Mouse (Mus musculus) hindbrain, embryonic 10.5 days (tissue): ENCODE data around the gene Tapbp. TPM values are rescaled to one million over a fixed set of nuclear protein-coding genes. Genes with fewer than 3 reads are reported as not detected.

Experiments
- DNase-seq: peaks from one replicate; pipeline ENCODE4 v3.0.0-alpha.2; 2017; ENCODE audit warnings: low spot score
- H3K27ac ChIP-seq: fragments of 300-500 bp; sonication (generic); 2 replicates; pipeline ENCODE4 v1.5.1; 2016; ENCODE audit warnings: mild to moderate bottlenecking, moderate library complexity
- H3K27me3 ChIP-seq: fragments of 300-500 bp; sonication (generic); 2 replicates; pipeline ENCODE4 v1.6.1; 2016; ENCODE audit warnings: mild to moderate bottlenecking; ENCODE audit not compliant: poor library complexity, insufficient read depth, severe bottlenecking
- H3K36me3 ChIP-seq: fragments of 300-500 bp; sonication (generic); 2 replicates; pipeline ENCODE4 v1.6.1; 2016; ENCODE audit warnings: mild to moderate bottlenecking, moderate library complexity
- H3K4me1 ChIP-seq: fragments of 300-500 bp; sonication (generic); replicated peaks from 2 replicates; pipeline ENCODE4 v1.6.1; 2016; ENCODE audit warnings: mild to moderate bottlenecking
- H3K4me3 ChIP-seq: fragments of 300-500 bp; sonication (generic); 2 replicates; pipeline ENCODE4 v1.5.1; 2016; ENCODE audit warnings: mild to moderate bottlenecking, moderate library complexity
- H3K9me3 ChIP-seq: fragments of 300-500 bp; sonication (generic); 2 replicates; pipeline ENCODE4 v1.6.1; 2016; ENCODE audit warnings: mild to moderate bottlenecking, moderate library complexity
- WGBS: fragments of 180-500 bp; shearing (Covaris S2); methylation state at CpG from one replicate; pipeline ENCODE4 v1.1.7; 2016; 5-methylcytosine and 5-hydroxymethylcytosine counted together
- polyA plus RNA-seq: library from polyadenylated mRNA; unstranded; fragments of >200 nt; fragmentation: Nextera tagmentation; extraction: Ambion mirVana; gene quantifications from 2 replicates; pipeline ENCODE4 v1.2.1, GENCODE M21; 2016

The Tapbp gene
- polyA plus RNA-seq, 1 experiment from 2014 or later, result 17.2 TPM

GRCm38 (mm10) chr17:33930280-33931158 is 14.8 kb downstream of the Tapbp start:
- Histone ChIP-seq H3K4me1 (peaks cover 43% of the 10 kb centered on the region), H3K4me3 (peak overlapping the region; percentile 87), H3K9me3 (no peaks in the 10 kb centered on the region), H3K27ac (peak overlapping the region; percentile 95), H3K36me3 (peaks cover 60% of the 10 kb centered on the region), H3K27me3 (peaks cover 5% of the 10 kb centered on the region; the same call in 1 of the 2 replicates)
- DNase-seq, result peak; percentile 50
- under 1% methylated on average over 45 of the region's 45 CpGs for WGBS

DNA sequence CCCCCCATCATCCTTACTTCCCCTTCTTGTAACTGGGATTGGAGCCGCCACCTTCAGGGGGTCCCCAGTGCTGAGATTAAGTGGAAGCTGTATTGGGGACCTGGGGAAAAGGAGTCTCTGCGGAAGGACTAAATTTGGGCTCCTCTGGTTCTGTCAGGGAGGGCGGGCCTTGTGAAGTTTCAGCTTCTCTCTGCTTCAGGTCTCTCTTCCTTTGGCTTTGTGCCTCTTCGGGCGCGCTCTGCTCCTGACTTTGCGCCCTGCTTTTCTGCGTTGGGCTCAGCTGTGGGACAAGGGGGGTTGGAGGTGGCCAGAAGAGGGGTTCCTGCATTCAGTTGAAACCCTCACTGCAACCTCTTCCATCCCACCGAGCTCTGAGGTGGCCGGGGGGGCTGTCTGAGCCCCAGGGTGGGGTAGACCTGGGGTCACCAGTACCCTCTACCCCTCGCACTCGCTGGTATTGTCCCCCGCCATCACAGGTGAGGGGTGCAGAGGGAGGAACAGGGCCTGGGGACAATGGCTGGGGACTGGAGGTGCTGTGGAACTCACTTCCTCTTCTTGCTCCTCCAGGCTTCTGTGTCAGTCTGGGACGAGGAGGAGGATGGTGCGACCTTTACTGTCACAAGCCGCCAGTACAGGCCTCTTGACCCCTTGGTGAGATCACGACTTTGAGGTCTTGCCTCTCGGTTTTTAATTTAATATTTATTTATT is 15.6 kb downstream of the Tapbp start:
- peaks cover 43% of the 10 kb centered on the region for H3K4me1 ChIP-seq
- peaks cover 60% of the 10 kb centered on the region for H3K36me3 ChIP-seq
- peak overlapping the region; percentile 95 for H3K27ac ChIP-seq
- DNase-seq, result no peak
- 36% methylated on average over 18 of the region's 18 CpGs for WGBS
- no peaks in the 10 kb centered on the region for H3K9me3 ChIP-seq
- H3K27me3 ChIP-seq, result peaks cover 5% of the 10 kb centered on the region; the same call in 1 of the 2 replicates
- peak overlapping the region; percentile 87 for H3K4me3 ChIP-seq

- Histone ChIP-seq H3K27ac (no peak overlapping the region), H3K4me1 (peaks cover 43% of the 10 kb centered on the region), H3K36me3 (peaks cover 60% of the 10 kb centered on the region), H3K4me3 (peak overlapping the region; percentile 87; the same call in 1 of the 2 replicates), H3K27me3 (peaks cover 5% of the 10 kb centered on the region; the same call in 1 of the 2 replicates), H3K9me3 (no peaks in the 10 kb centered on the region)
- WGBS, result 89% methylated on average over 11 of the region's 11 CpGs
- DNase-seq, result no peak
Observed at GRCm38 (mm10) chr17:33931947-33932346, 16.2 kb downstream of the Tapbp start.

DNA sequence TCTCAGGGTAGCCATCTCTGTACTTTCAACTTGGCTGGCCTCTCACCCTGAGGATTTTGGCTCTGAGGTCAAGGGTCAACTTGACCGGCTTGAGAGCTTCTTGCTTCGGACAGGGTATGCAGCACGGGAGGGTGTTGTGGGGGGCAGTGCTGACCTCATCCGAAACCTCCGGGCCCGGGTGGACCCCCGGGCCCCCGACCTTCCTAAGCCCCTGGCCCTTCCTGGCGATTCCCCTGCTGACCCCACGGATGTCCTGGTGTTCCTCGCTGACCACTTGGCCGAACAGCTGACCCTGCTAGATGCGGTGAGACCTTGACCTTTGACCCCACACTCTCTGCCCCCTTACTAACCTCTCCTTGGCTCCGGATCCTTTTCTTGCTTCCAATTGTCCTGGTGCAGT is 16.7 kb downstream of the Tapbp start:
- Histone ChIP-seq H3K9me3 (no peaks in the 10 kb centered on the region), H3K27ac (no peak overlapping the region), H3K36me3 (peaks cover 61% of the 10 kb centered on the region), H3K27me3 (peaks cover 5% of the 10 kb centered on the region; the same call in 1 of the 2 replicates), H3K4me1 (peaks cover 43% of the 10 kb centered on the region), H3K4me3 (peak overlapping the region; percentile 18; the same call in 1 of the 2 replicates)
- no peak for DNase-seq
- 82% methylated on average over 14 of the region's 14 CpGs for WGBS

DNA sequence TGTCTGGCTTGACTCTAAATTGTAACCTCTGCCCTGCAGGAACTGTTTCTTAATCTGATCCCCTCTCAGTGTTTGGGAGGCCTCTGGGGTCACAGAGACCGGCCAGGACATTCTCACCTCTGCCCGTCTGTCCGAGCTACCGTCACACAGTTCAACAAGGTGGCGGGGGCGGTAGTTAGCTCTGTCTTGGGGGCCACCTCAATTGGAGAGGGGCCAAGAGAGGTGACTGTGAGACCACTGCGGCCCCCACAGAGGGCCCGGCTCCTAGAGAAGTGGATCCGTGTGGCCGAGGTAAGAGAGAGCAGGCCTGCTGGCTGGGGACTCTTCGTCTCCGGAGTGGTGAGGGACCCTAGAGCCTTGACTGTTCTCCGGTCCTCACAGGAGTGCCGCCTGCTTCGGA is 17.3 kb downstream of the Tapbp start:
- Histone ChIP-seq H3K27me3 (peaks cover 5% of the 10 kb centered on the region; the same call in 1 of the 2 replicates), H3K36me3 (peaks cover 60% of the 10 kb centered on the region), H3K9me3 (no peaks in the 10 kb centered on the region), H3K4me1 (peaks cover 38% of the 10 kb centered on the region), H3K4me3 (peak overlapping the region; percentile 18), H3K27ac (no peak overlapping the region)
- WGBS, result 90% methylated on average over 15 of the region's 15 CpGs
- DNase-seq, result no peak

GRCm38 (mm10) chr17:33935422-33936055 is 19.8 kb downstream of the Tapbp start:
- Histone ChIP-seq H3K27me3 (peaks cover 5% of the 10 kb centered on the region; the same call in 1 of the 2 replicates), H3K27ac (no peak overlapping the region), H3K4me1 (peaks cover 30% of the 10 kb centered on the region), H3K4me3 (no peak overlapping the region), H3K9me3 (no peaks in the 10 kb centered on the region), H3K36me3 (peaks cover 73% of the 10 kb centered on the region)
- 87% methylated on average over 21 of the region's 21 CpGs for WGBS
- no peak for DNase-seq

DNA sequence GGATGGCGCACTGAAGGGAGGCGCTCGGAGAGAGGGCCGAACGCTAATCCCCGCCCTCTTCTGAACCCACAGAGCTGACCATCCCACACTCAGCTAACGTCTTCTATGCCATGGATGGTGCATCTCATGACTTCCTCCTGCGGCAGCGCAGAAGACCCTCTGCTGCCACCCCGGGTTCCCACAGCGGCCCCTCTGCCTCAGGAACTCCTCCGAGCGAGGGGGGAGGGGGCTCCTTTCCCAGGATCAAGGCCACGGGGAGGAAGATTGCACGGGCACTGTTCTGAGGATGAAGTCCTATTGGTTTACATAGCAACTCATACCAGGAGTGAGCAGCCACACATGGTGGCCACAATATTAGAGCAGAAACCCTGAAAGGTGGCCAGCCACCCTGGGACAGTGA is 21.3 kb downstream of the Tapbp start:
- Histone ChIP-seq H3K27me3 (no peaks in the 10 kb centered on the region), H3K36me3 (peaks cover 77% of the 10 kb centered on the region), H3K9me3 (no peaks in the 10 kb centered on the region), H3K4me1 (peaks cover 29% of the 10 kb centered on the region), H3K27ac (no peak overlapping the region), H3K4me3 (no peak overlapping the region)
- DNase-seq, result no peak
- 87% methylated on average over 15 of the region's 15 CpGs for WGBS

DNA sequence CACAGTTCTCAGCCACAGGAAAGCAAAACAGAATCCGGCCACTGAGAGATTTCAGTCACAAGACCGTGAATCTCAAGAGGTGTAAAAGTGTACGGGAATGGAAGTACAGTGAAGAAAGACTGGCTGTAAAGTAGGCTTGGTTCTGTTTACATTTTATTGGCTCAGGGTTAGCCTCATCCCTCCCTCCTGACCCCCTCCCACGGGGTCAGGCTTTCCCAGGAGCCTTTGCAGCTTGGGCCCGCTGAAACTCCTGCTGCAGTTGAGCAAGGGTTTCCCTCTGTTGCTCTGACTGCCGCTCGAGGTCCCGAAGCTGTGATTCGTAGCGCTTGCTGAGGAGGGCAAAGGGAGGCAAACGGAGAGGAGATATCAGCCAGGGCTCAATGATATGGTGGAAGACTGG is 23.1 kb downstream of the Tapbp start:
- whole genome bisulfite sequencing, result 86% methylated on average over 11 of the region's 11 CpGs
- Histone ChIP-seq H3K27ac (no peak overlapping the region), H3K4me1 (peaks cover 26% of the 10 kb centered on the region), H3K27me3 (no peaks in the 10 kb centered on the region), H3K9me3 (no peaks in the 10 kb centered on the region), H3K36me3 (peaks cover 77% of the 10 kb centered on the region), H3K4me3 (peak overlapping the region; percentile 72)
- DNase-seq, result no peak

- Histone ChIP-seq H3K27me3 (no peaks in the 10 kb centered on the region), H3K9me3 (no peaks in the 10 kb centered on the region), H3K36me3 (peaks cover 77% of the 10 kb centered on the region), H3K27ac (peak within 1 kb of the TSS; percentile 89), H3K4me3 (peak within 1 kb of the TSS; percentile 72), H3K4me1 (peaks cover 26% of the 10 kb centered on the region)
- DNase-seq, result peak; percentile 87
- WGBS, result under 1% methylated on average over 36 of the region's 36 CpGs
Observed at GRCm38 (mm10) chr17:33940206-33940805, 24.6 kb downstream of the Tapbp start, which contains the start of the genes Pfdn6 and Wdr46. Gene Pfdn6, minus strand, starts transcription at chr17:33940343. Gene Wdr46, plus strand, starts transcription at chr17:33940660.

DNA sequence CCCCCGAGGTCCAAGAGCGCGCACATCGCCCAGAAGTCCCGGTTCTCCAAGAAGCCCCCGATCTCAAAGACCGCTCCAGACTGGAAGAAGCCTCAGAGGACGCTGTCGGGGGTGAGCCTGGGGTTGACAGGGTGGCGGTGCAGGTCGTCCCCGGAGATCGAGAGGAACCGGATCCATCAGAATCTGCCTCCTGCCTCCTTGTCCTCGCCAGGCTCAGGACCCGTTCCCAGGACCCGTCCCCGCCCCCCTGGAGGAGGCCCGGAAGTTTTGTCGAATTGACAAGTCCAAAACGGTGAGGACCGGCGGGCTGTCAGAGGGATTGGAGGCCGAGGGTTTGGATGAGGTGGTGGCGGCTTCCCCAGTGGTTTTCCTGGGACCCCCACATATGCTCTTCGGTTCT is 25.3 kb downstream of the Tapbp start:
- H3K36me3 ChIP-seq, result peaks cover 77% of the 10 kb centered on the region

GRCm38 (mm10) chr17:33941381-33941780 is 25.7 kb downstream of the Tapbp start:
- H3K4me1 ChIP-seq, result peaks cover 26% of the 10 kb centered on the region
- H3K4me3 ChIP-seq, result peak overlapping the region; percentile 72
- no peaks in the 10 kb centered on the region for H3K27me3 ChIP-seq
- WGBS, result 63% methylated on average over 19 of the region's 19 CpGs
- no peak overlapping the region for H3K27ac ChIP-seq
- H3K36me3 ChIP-seq, result peaks cover 77% of the 10 kb centered on the region
- no peak for DNase-seq
- H3K9me3 ChIP-seq, result no peaks in the 10 kb centered on the region

More for the DNA sequence above, 25.3 kb downstream of the Tapbp start:
- Histone ChIP-seq H3K4me1 (peaks cover 26% of the 10 kb centered on the region), H3K9me3 (no peaks in the 10 kb centered on the region), H3K27ac (peak overlapping the region; percentile 89), H3K27me3 (no peaks in the 10 kb centered on the region), H3K4me3 (peak overlapping the region; percentile 72)
- no peak for DNase-seq
- 3% methylated on average over 26 of the region's 26 CpGs for WGBS

DNA sequence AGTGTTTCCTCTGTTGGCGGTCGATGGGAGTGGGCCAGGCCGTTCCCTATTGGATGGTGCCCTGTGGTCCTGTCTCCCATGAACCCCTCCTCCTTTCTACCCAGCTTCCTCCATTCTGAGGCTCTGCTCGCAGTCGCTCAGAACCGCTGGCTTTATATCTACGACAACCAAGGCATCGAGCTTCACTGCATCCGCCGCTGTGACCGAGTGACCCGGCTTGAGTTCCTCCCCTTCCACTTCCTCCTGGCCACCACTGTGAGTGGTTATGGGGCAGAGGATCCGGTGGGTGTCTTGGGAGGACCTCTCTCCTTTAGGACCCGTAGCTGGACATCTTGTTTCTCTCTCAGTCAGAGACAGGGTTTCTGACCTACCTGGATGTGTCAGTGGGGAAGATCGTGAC is 27.8 kb downstream of the Tapbp start:
- H3K9me3 ChIP-seq, result no peaks in the 10 kb centered on the region
- H3K4me1 ChIP-seq, result peaks cover 26% of the 10 kb centered on the region
- H3K27ac ChIP-seq, result no peak overlapping the region
- H3K27me3 ChIP-seq, result no peaks in the 10 kb centered on the region
- H3K4me3 ChIP-seq, result no peak overlapping the region; the same call in 1 of the 2 replicates
- H3K36me3 ChIP-seq, result peaks cover 77% of the 10 kb centered on the region
- 94% methylated on average over 15 of the region's 15 CpGs for WGBS
- no peak for DNase-seq
